Mouse (Mus musculus) limb, embryonic 14.5 days (tissue): ENCODE measurements at regions not wholly inside any gene's neighbourhood (a gene's known extent, or its start where the extent isn't known, plus 50 kb on each side); places are given as distances from the start of the nearest gene placed in this dataset.
A peak's percentile ranks its signal among the peaks of the same experiment; 100 is the strongest.

Experiments used
- ATAC-seq: fragments of 200-750 bp; cut with Nextera tagmentation; 2 replicates; pipeline ENCODE4 v1.8.0; 2017; ENCODE audit warnings: low read depth, moderate number of reproducible peaks, moderate TSS enrichment; ENCODE audit not compliant: low FRiP score
- DNase-seq: peaks from one replicate; pipeline ENCODE4 v3.0.0-alpha.2; 2015; ENCODE audit warnings: low spot score
- H3K27ac ChIP-seq: fragments of 300-500 bp; sonication (generic); replicated peaks from 2 replicates; pipeline ENCODE4 v1.5.1; 2014; ENCODE audit warnings: low read depth, mild to moderate bottlenecking, low read length, moderate library complexity, mixed read lengths
- H3K27me3 ChIP-seq: fragments of 300-500 bp; sonication (generic); 2 replicates; pipeline ENCODE4 v1.6.1; 2014; ENCODE audit warnings: low read length, mixed read lengths; ENCODE audit not compliant: control insufficient read depth, insufficient read depth
- H3K36me3 ChIP-seq: fragments of 300-500 bp; sonication (generic); 2 replicates; pipeline ENCODE4 v1.6.1; 2014; ENCODE audit warnings: mild to moderate bottlenecking, low read length, moderate library complexity, mixed read lengths; ENCODE audit not compliant: control insufficient read depth, insufficient read depth
- H3K4me1 ChIP-seq: fragments of 300-500 bp; sonication (generic); 2 replicates; pipeline ENCODE4 v1.6.1; 2014; ENCODE audit warnings: antibody characterized with exemption, low read length, mixed read lengths; ENCODE audit not compliant: control insufficient read depth, insufficient read depth
- H3K4me2 ChIP-seq: fragments of 300-500 bp; sonication (generic); replicated peaks from 2 replicates; pipeline ENCODE4 v1.6.1; 2014; ENCODE audit warnings: low read depth, mild to moderate bottlenecking, low read length, moderate library complexity; ENCODE audit not compliant: severe bottlenecking
- H3K4me3 ChIP-seq: fragments of 300-500 bp; sonication (generic); replicated peaks from 2 replicates; pipeline ENCODE4 v1.5.1; 2014; ENCODE audit warnings: low read length
- H3K9ac ChIP-seq: fragments of 300-500 bp; sonication (generic); 2 replicates; pipeline ENCODE4 v1.6.1; 2014; ENCODE audit warnings: mild to moderate bottlenecking, low read depth, low read length, moderate library complexity; ENCODE audit not compliant: severe bottlenecking
- H3K9me3 ChIP-seq: fragments of 300-500 bp; sonication (generic); 2 replicates; pipeline ENCODE4 v1.6.1; 2016; ENCODE audit warnings: low read length; ENCODE audit not compliant: control insufficient read depth
- POLR2A ChIP-seq: fragments of 200-500 bp; IDR thresholded peaks from 2 replicates; pipeline ENCODE4 v1.8.0; 2012; ENCODE audit warnings: inconsistent platforms, mild to moderate bottlenecking, moderate library complexity, borderline replicate concordance; ENCODE audit not compliant: insufficient read depth, insufficient read length; ENCODE audit errors: extremely low read depth
- whole genome bisulfite sequencing: fragments of 180-500 bp; shearing (Covaris S2); extraction: QIAGEN DNeasy Blood & Tissue Kit; methylation state at CpG from one replicate; pipeline ENCODE4 v1.1.7; 2014; 5-methylcytosine and 5-hydroxymethylcytosine counted together

DNA sequence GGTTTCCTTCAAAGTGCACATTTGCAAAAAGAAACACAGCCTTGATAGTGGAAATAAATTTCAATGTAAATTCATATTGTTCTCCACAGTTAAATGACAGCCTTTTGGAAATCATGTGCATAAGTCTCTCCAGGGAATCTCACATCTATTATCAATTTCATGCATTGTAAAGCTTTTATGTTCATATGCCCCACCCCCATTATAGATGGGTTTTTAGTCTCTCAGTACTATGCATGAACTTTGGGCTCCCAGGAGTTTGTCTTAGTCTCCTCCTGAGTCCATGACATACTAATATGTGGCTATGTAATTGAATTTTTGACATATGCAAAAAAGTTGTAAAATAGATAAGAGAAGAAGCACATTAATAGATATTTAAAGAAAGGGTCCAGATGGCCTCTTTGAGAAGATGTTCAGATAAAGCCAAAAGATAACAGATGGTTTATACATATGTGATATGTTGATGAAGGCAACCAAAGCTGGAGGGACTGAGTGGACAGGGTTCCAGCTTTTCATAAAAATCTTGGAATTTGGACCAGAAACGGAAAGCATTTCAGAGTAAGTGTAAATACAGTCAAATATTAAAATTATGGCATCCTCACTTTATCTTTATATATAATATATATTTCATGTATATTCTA, 442.9 kb downstream of the Chl1 start:
- TF ChIP-seq POLR2A: no peak
- WGBS: 76% methylated on average over 1 of the region's 1 CpGs
- no peaks in the 10 kb centered on the region for H3K9me3 ChIP-seq
- H3K9ac ChIP-seq: no peak overlapping the region
- DNase-seq (no peak), ATAC-seq (no peak)
- no peaks in the 10 kb centered on the region for H3K36me3 ChIP-seq
- H3K4me2 ChIP-seq: no peak overlapping the region
- no peak overlapping the region for H3K4me3 ChIP-seq
- no peaks in the 10 kb centered on the region for H3K27me3 ChIP-seq
- no peaks in the 10 kb centered on the region for H3K4me1 ChIP-seq
- no peak overlapping the region for H3K27ac ChIP-seq

DNA sequence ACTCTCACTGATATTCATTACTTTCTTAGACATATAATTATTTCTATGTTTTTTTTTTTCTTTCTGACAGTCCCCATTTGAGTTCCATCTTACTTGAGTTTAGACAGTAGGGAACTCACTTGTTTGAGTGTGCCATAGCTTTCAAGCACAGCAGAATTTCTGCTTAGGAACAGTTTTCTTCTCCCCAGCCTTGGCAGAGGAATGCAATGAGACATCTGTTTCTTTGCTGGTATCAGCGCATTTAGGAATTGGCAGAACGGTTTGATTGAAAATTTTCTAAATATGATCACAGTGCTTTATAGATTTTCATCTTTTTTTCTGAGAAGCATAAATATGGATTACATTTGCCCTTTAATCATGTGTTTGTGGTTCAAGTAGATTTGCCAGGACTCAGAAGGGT, 448.6 kb downstream of the Chl1 start:
- H3K4me2 ChIP-seq: no peak overlapping the region
- no peak overlapping the region for H3K4me3 ChIP-seq
- WGBS: 84% methylated on average over 2 of the region's 2 CpGs
- H3K27me3 ChIP-seq: no peaks in the 10 kb centered on the region
- no peak overlapping the region for H3K9ac ChIP-seq
- H3K9me3 ChIP-seq: no peaks in the 10 kb centered on the region
- no peak for TF ChIP-seq POLR2A
- H3K4me1 ChIP-seq: no peaks in the 10 kb centered on the region
- no peak overlapping the region for H3K27ac ChIP-seq
- no peak for DNase-seq
- H3K36me3 ChIP-seq: no peaks in the 10 kb centered on the region
- no peak for ATAC-seq

- TF ChIP-seq POLR2A: no peak
- H3K27ac ChIP-seq: no peak overlapping the region
- ATAC-seq: no peak
- no peaks in the 10 kb centered on the region for H3K4me1 ChIP-seq
- H3K4me2 ChIP-seq: no peak overlapping the region
- no peak overlapping the region for H3K4me3 ChIP-seq
- no peaks in the 10 kb centered on the region for H3K27me3 ChIP-seq
- no peaks in the 10 kb centered on the region for H3K9me3 ChIP-seq
- no peak for DNase-seq
- no peaks in the 10 kb centered on the region for H3K36me3 ChIP-seq
- 40% methylated on average over 1 of the region's 1 CpGs for WGBS
- no peak overlapping the region for H3K9ac ChIP-seq
Observed at GRCm38 (mm10) chr6:103967811-103968420, 457.5 kb downstream of the Chl1 start.

GRCm38 (mm10) chr6:103999186-103999585, 488.8 kb downstream of the Chl1 start:
- WGBS: 78% methylated on average over 1 of the region's 1 CpGs
- no peak for DNase-seq
- Histone ChIP-seq H3K9me3 (no peaks in the 10 kb centered on the region), H3K4me3 (no peak overlapping the region), H3K27ac (no peak overlapping the region), H3K27me3 (no peaks in the 10 kb centered on the region), H3K4me2 (no peak overlapping the region), H3K4me1 (no peaks in the 10 kb centered on the region), H3K36me3 (no peaks in the 10 kb centered on the region), H3K9ac (no peak overlapping the region)
- no peak for TF ChIP-seq POLR2A
- no peak for ATAC-seq

GRCm38 (mm10) chr6:104028439-104029091, 464.0 kb upstream of the Cntn6 start:
- DNase-seq (peak; percentile 86), ATAC-seq (peak; percentile 57; the same call in 1 of the 2 replicates)
- Histone ChIP-seq H3K27ac (no peak overlapping the region), H3K9ac (no peak overlapping the region), H3K36me3 (no peaks in the 10 kb centered on the region), H3K4me1 (no peaks in the 10 kb centered on the region), H3K9me3 (no peaks in the 10 kb centered on the region), H3K4me2 (no peak overlapping the region), H3K4me3 (no peak overlapping the region), H3K27me3 (no peaks in the 10 kb centered on the region)
- no peak for TF ChIP-seq POLR2A
- 9% methylated on average over 9 of the region's 9 CpGs for WGBS
